Mouse (Mus musculus) liver, adult 2 months (tissue): ENCODE measurements around the gene Casc4.

ENCODE experiments used
- CTCF ChIP-seq: fragments of 200-500 bp; IDR thresholded peaks from 2 replicates; pipeline ENCODE4 v1.5.1; 2011; ENCODE audit warnings: low read depth, low read length, control low read depth
- POLR2A ChIP-seq: fragments of 200-500 bp; IDR thresholded peaks from 2 replicates; pipeline ENCODE4 v1.6.1; 2011; ENCODE audit warnings: low read length, control low read depth; ENCODE audit not compliant: insufficient read depth; ENCODE audit errors: extremely low read depth

DNA sequence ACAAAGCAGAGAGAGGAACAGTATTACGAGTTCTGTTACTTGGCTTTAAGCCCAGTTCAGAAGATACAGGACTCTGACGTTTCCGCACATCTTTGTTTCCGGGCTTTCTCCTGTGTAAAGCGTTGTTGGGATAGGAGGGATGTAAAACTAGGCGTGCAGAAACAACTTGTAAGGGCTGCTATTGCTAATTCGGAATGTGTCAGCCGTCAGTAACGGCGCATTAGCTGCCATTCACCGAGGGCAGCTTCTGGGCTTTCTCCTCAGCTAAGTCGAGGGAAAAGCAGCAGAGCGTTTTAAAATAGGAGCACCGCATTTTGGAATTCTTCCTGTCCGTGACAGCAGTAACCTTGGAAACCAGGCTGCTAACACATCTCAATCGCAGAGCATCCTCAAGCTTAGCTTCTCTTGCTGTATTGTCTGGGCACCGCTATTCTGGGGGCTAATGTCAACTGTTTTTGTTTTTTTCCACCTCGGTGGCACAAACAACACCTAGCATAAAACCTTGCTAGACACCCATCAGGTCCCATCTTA is 634 bp upstream of the Casc4 start:
- TF ChIP-seq CTCF, result no peak
- TF ChIP-seq POLR2A, result no peak
